Mouse (Mus musculus) midbrain, embryonic 13.5 days (tissue): ENCODE measurements at regions not wholly inside any gene's neighbourhood (a gene's known extent, or its start where the extent isn't known, plus 50 kb on each side); places are given as distances from the start of the nearest gene placed in this dataset.
"Not testable (repeated sequence)": the region's sequence is repeated elsewhere in the genome, so short reads cannot be mapped to it uniquely, and the experiment has no call there.

Experiments
- ATAC-seq: fragments of 200-750 bp; cut with Nextera tagmentation; 2 replicates; pipeline ENCODE4 v1.8.0; 2017; ENCODE audit warnings: mild to moderate bottlenecking, moderate TSS enrichment, moderate library complexity
- H3K27ac ChIP-seq: fragments of 300-500 bp; sonication (generic); 2 replicates; pipeline ENCODE4 v1.5.1; 2015; ENCODE audit warnings: inconsistent platforms, mild to moderate bottlenecking, moderate library complexity
- H3K27me3 ChIP-seq: fragments of 300-500 bp; sonication (generic); 2 replicates; pipeline ENCODE4 v1.6.1; 2015; ENCODE audit warnings: mild to moderate bottlenecking, inconsistent platforms
- H3K36me3 ChIP-seq: fragments of 300-500 bp; sonication (generic); 2 replicates; pipeline ENCODE4 v1.6.1; 2015; ENCODE audit warnings: mild to moderate bottlenecking, inconsistent platforms
- H3K4me1 ChIP-seq: fragments of 300-500 bp; sonication (generic); replicated peaks from 2 replicates; pipeline ENCODE4 v1.6.1; 2015; ENCODE audit warnings: inconsistent platforms
- H3K4me2 ChIP-seq: fragments of 300-500 bp; sonication (generic); replicated peaks from 2 replicates; pipeline ENCODE4 v1.6.1; 2015; ENCODE audit warnings: moderate library complexity, mild to moderate bottlenecking, inconsistent platforms
- H3K4me3 ChIP-seq: fragments of 300-500 bp; sonication (generic); replicated peaks from 2 replicates; pipeline ENCODE4 v1.5.1; 2015; ENCODE audit warnings: mild to moderate bottlenecking, inconsistent platforms
- H3K9ac ChIP-seq: fragments of 300-500 bp; sonication (generic); replicated peaks from 2 replicates; pipeline ENCODE4 v1.6.1; 2015; ENCODE audit warnings: mild to moderate bottlenecking, inconsistent platforms
- H3K9me3 ChIP-seq: fragments of 300-500 bp; sonication (generic); 2 replicates; pipeline ENCODE4 v1.6.1; 2016; ENCODE audit warnings: mild to moderate bottlenecking, inconsistent platforms
- WGBS: fragments of 180-500 bp; shearing (Covaris S2); methylation state at CpG from one replicate; pipeline ENCODE4 v1.1.7; 2015; 5-methylcytosine and 5-hydroxymethylcytosine counted together

DNA sequence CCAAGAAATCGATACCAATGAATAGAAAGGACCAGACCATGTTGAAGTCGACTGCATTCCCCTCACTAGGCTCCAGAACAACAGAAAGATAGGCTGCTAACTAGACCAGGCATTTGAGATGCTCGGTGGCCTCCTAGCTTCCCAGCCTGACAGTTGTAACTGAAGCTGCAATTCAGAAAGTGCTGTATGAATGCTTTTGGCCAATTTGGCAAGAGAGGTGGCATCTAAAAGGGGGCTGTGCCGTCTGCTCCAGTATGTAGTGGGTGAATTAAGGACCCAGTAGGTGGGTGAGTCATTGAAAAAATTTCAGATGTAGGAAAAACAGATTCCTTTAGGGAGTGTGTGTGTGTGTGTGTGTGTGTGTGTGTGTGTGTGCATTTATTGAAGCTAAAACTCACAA lies 195.0 kb downstream of the Cep170 start:
- H3K9ac ChIP-seq = no peak overlapping the region
- no peak overlapping the region for H3K4me3 ChIP-seq
- no peaks in the 10 kb centered on the region for H3K9me3 ChIP-seq
- H3K4me1 ChIP-seq = no peaks in the 10 kb centered on the region
- H3K27me3 ChIP-seq = no peaks in the 10 kb centered on the region
- no peak for ATAC-seq
- no peak overlapping the region for H3K4me2 ChIP-seq
- H3K27ac ChIP-seq = no peak overlapping the region
- H3K36me3 ChIP-seq = no peaks in the 10 kb centered on the region
- 90% methylated on average over 4 of the region's 4 CpGs for WGBS

DNA sequence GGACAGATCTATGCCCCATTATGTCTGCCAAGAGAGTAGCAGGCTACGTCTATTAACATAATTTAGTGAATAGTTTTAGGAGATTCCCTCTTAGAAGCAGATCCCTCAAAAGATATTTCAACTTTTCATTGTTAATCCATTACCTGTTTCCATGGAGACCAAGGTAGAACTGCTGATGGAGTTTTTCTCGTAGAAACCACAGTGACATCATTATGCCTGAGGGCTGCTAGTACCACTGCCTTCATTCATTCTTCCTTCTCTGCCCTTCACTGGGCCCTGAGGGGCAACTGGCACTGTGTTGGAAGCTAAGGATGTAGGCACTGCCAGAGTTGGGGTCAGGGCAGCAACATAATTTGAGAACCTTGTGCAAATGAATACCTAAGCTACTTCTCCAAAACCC lies 198.2 kb downstream of the Cep170 start:
- no peak overlapping the region for H3K9ac ChIP-seq
- 59% methylated on average over 2 of the region's 2 CpGs for WGBS
- no peak overlapping the region for H3K27ac ChIP-seq
- H3K4me1 ChIP-seq = no peaks in the 10 kb centered on the region
- H3K4me2 ChIP-seq = no peak overlapping the region
- no peak overlapping the region for H3K4me3 ChIP-seq
- no peak for ATAC-seq
- no peaks in the 10 kb centered on the region for H3K36me3 ChIP-seq
- no peaks in the 10 kb centered on the region for H3K9me3 ChIP-seq
- H3K27me3 ChIP-seq = no peaks in the 10 kb centered on the region

DNA sequence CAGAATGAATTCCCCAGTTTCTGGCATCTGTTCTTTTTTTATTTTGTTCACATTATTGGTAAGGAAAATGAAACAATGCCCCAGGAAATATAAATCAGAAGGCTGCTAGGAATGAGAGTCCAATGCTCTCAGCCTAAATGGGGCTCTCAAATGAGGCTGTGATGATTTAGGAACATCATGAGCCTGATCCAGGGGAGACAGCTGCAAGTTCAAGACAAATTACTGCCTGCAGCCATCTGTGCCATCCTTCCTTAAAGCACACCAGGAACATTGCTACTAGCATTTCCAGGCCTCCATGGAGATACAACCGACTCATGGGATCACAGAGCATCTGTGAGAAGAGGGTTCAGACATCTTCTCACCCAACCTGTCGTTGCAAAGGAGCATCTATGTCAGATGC lies 219.6 kb downstream of the Cep170 start:
- no peak overlapping the region for H3K27ac ChIP-seq
- WGBS = 79% methylated on average over 2 of the region's 2 CpGs
- H3K4me1 ChIP-seq = no peaks in the 10 kb centered on the region
- H3K27me3 ChIP-seq = no peaks in the 10 kb centered on the region
- ATAC-seq = no peak
- H3K36me3 ChIP-seq = no peaks in the 10 kb centered on the region
- H3K9ac ChIP-seq = no peak overlapping the region
- no peaks in the 10 kb centered on the region for H3K9me3 ChIP-seq
- H3K4me3 ChIP-seq = no peak overlapping the region
- no peak overlapping the region for H3K4me2 ChIP-seq

DNA sequence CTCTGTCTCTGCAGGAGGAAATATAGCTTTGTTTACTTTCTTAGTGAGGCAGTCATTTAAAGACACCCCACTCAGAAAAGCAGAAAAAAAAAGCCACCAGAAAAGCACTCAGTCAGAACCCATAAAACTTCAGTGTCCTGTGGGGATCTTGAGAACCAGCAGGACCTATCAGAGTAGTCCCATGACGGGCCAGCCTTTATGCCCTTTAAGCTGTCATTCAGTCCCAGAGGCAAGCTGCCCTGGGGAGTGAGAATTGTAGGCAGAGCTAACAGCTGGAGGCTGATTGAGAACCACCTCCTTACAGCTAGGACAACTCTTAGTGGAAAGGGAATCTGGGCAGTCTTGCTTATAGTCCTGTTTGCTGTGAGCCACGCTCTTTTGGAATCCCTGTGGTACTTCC lies 225.7 kb downstream of the Cep170 start:
- Histone ChIP-seq H3K9me3 (peaks cover 3% of the 10 kb centered on the region), H3K27me3 (no peaks in the 10 kb centered on the region), H3K4me1 (no peaks in the 10 kb centered on the region), H3K36me3 (no peaks in the 10 kb centered on the region), H3K4me2 (no peak overlapping the region), H3K27ac (no peak overlapping the region), H3K4me3 (no peak overlapping the region), H3K9ac (no peak overlapping the region)
- WGBS = 39% methylated on average over 2 of the region's 2 CpGs
- no peak for ATAC-seq

DNA sequence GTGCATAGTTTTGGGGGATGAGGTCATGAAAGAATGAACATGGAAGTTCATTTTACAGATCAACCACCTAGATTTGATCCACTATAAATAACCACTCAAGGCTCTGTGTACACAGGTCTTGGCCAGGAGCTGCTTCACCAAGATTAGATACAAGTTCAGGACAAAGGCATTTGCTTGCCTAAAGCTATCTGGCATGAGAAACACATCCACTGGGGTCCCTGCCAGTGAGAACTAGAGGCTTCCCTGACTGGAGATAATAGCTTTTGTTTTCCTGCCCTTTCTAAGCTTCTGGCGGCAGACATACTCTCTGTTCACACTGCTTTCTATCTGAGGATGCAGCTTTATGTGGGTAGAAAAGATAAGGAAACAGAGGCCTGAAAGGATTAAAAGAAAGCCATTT lies 240.2 kb downstream of the Cep170 start:
- Histone ChIP-seq H3K36me3 (no peaks in the 10 kb centered on the region), H3K9ac (no peak overlapping the region), H3K4me3 (no peak overlapping the region), H3K4me2 (no peak overlapping the region), H3K27ac (no peak overlapping the region), H3K4me1 (0 out of 2 replicates have a peak, but pooled peaks cover 3% of the 10 kb centered on the region), H3K27me3 (no peaks in the 10 kb centered on the region), H3K9me3 (no peaks in the 10 kb centered on the region)
- 6% methylated on average over 1 of the region's 1 CpGs for WGBS
- ATAC-seq = peak; percentile 67; the same call in 1 of the 2 replicates

DNA sequence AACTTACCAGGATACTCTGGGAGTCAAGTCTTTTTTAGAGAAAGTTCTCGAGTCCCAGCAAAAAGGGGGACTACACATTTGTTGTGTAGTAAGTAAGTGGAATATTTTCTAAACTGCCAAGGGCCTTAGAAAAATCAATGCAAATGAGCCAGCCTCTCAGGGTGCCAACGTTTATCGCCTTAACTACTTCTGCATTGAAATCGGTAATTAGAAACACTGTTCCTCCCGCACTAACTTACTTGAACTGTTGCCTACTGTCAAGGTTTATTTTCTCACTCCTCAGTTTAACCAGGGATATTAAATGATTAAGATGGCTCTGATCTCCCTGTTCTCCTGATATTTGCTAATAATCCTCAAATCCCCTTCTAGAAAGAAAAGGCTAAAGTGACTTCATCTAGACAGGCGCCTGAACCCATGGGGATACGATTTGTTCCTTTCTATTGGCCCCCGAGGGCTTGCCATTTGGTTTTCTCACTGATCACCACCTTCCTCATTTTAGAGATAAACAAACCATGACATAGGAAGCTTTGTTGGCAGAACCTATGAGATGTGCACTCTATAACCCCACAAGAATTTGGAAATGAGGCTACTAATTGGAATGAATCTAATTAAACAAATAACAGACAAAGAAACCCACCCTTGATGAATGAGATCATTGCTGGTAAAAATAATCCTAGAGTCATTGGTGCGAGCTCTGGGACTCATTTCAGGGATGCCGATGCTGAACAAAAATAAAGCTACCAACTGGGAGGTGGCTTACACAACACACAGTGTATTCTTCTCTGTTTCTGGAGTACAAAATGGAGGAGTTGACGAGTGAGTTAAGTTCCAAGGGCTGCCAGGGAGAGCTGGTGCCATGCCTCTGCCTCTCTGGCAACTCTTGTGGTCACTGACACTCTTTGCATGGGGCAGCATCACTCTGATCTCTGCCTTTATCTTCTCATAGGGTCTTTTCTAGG lies 255.1 kb downstream of the Cep170 start:
- 79% methylated on average over 11 of the region's 11 CpGs for WGBS
- H3K4me3 ChIP-seq = no peak overlapping the region
- no peak overlapping the region for H3K9ac ChIP-seq
- ATAC-seq = no peak
- H3K36me3 ChIP-seq = no peaks in the 10 kb centered on the region
- peaks cover 6% of the 10 kb centered on the region; the same call in 1 of the 2 replicates for H3K9me3 ChIP-seq
- no peaks in the 10 kb centered on the region for H3K4me1 ChIP-seq
- H3K27ac ChIP-seq = no peak overlapping the region
- no peaks in the 10 kb centered on the region for H3K27me3 ChIP-seq
- H3K4me2 ChIP-seq = no peak overlapping the region

DNA sequence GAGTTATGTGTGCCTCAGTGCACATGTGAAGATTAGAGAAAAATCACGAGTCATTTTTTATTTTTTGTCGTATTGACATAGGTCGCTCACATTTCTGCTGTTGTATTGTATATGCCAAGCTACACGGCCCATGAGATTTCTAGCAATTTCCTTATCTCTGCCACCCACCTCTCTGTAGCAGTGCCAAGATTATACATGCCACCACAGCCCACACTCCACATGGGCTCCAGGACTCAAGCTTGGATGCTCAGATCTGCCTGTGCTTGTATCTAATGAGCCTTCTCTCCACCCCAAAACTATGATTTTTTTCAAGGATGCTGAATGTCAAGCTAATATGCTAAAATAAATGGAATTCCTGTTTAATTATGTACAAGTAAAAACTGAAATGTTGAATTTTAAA lies 259.3 kb upstream of the Pld5 start:
- no peak overlapping the region for H3K4me2 ChIP-seq
- H3K4me1 ChIP-seq = no peaks in the 10 kb centered on the region
- no peaks in the 10 kb centered on the region for H3K27me3 ChIP-seq
- H3K9me3 ChIP-seq = no peaks in the 10 kb centered on the region
- no peak overlapping the region for H3K9ac ChIP-seq
- no peaks in the 10 kb centered on the region for H3K36me3 ChIP-seq
- no peak for ATAC-seq
- H3K27ac ChIP-seq = no peak overlapping the region
- whole genome bisulfite sequencing = 90% methylated on average over 4 of the region's 4 CpGs
- H3K4me3 ChIP-seq = no peak overlapping the region

DNA sequence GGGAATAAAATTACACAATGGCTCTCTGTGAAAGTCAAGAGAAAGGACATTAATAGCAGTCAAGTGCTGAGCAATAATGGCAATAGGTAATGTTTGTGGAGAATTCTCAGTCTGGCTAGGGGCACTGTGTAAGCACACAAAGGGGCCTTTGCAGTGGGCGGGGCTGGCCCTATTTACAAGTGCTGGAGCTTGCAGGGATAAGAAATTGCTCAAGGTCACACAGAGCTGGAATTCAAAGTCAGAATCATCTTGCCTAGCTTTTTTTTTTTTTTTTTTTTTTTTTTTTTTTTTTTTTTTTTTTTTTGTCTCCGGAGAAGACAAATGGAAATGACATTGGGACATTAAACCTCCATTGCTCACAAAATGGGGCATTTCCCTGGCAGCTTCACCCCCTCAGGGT lies 253.9 kb upstream of the Pld5 start:
- whole genome bisulfite sequencing = 80% methylated on average over 2 of the region's 2 CpGs
- H3K36me3 ChIP-seq = no peaks in the 10 kb centered on the region
- H3K9ac ChIP-seq = no peak overlapping the region
- no peak for ATAC-seq
- H3K9me3 ChIP-seq = no peaks in the 10 kb centered on the region
- H3K27ac ChIP-seq = no peak overlapping the region
- no peaks in the 10 kb centered on the region for H3K27me3 ChIP-seq
- H3K4me2 ChIP-seq = no peak overlapping the region
- no peaks in the 10 kb centered on the region for H3K4me1 ChIP-seq
- H3K4me3 ChIP-seq = no peak overlapping the region

DNA sequence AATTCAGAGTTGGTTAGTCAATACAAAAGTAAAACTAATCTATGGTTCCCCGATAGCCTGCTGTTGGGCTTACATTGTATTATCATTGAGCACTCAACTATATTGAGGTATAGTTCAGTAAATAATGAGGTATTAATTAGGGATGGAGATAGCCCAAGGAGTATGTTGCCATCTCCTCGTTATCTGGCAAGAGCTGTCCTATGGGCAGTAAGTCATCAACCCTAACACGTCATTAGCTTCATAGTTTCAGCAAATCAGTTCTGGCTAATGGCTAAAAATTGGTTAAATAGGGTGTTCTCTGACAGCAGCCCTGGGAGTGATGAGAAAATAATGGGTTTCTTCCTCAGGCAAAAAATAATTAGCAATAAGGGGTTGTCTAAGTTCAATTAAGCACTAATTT lies 236.4 kb upstream of the Pld5 start:
- H3K36me3 ChIP-seq = no peaks in the 10 kb centered on the region
- no peak overlapping the region for H3K4me2 ChIP-seq
- no peaks in the 10 kb centered on the region for H3K9me3 ChIP-seq
- no peak overlapping the region for H3K27ac ChIP-seq
- ATAC-seq = 0 out of 2 replicates have a peak, but pooled peaks have one; percentile 58
- H3K9ac ChIP-seq = no peak overlapping the region
- 66% methylated on average over 3 of the region's 3 CpGs for WGBS
- H3K4me1 ChIP-seq = no peaks in the 10 kb centered on the region
- H3K27me3 ChIP-seq = no peaks in the 10 kb centered on the region
- H3K4me3 ChIP-seq = no peak overlapping the region

DNA sequence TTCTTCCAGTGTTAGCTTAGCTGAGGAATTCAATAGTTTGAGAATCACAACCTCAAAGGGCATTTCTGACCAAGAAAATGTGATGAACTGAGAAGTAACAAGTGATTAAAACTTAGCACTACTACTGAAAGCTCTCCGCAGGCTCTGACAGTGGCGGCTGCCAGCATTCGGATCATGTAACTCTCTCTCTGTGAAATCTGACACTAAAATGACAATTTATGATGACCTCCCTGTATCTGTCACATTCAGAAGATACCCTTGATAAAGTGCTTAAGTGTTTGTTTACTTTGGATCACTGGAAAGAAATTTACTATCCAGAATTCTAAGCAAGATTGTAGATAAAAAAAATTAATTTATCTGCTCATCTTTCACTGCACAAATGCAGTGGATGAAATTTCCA lies 230.3 kb upstream of the Pld5 start:
- no peak for ATAC-seq
- no peak overlapping the region for H3K4me3 ChIP-seq
- 87% methylated on average over 3 of the region's 3 CpGs for WGBS

DNA sequence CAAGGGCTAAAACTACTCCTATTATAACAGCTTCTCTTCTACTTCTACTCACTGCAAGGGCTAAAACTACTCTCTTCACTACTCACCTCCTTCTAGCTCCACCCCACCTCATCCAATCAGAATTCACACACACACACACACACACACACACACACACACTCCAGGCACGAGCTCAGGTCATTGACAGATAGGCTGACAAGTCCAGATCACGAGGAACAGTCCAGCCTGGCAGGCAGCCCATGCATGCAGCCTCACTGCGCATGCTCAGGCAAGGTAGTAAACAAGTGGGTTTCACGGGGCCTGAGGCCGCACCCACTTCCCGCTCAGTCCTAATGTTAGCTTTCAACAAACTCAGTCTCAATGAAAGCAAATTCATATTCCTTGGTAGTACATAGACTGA lies 229.6 kb upstream of the Pld5 start:
- not testable (repeated sequence) for ATAC-seq, H3K36me3 ChIP-seq, H3K9me3 ChIP-seq, H3K4me3 ChIP-seq, H3K27ac ChIP-seq, H3K4me2 ChIP-seq, H3K27me3 ChIP-seq, H3K9ac ChIP-seq, H3K4me1 ChIP-seq
- 82% methylated on average over 6 of the region's 6 CpGs for WGBS

More for the DNA sequence above, 230.3 kb upstream of the Pld5 start:
- Histone ChIP-seq H3K27me3 (no peaks in the 10 kb centered on the region), H3K36me3 (no peaks in the 10 kb centered on the region), H3K4me1 (no peaks in the 10 kb centered on the region), H3K4me2 (no peak overlapping the region), H3K9ac (no peak overlapping the region), H3K9me3 (no peaks in the 10 kb centered on the region), H3K27ac (no peak overlapping the region)

DNA sequence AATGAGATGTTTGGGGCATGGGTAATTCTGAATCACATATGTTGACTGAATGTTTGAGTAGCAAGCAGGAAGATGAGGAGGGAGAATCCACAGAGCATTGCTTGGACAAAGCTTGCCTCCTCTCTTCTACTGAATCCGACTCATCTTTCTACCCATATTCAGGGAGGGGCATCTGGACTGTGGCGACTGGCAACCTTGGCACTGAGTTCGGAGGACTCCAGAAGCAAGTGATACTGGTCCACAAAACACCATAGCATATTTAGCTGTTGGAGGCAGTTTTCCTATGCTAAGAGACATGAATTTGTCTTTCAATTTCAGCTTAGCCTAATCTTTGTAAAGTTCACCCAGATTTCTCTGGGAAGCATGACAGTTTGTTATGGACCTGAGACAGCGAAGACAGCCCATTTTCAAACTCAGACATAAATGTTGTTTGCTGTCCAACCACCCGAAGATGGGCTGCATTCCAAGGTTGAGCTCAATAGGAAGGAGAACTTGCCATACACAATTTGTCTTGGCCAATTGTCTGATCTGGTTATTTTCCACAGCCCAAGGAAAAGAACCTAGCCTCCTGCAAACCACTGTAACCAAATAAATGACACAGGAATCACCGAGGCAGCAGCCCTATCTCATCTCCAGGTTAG lies 224.0 kb upstream of the Pld5 start:
- WGBS = 91% methylated on average over 6 of the region's 6 CpGs
- Histone ChIP-seq H3K9ac (no peak overlapping the region), H3K4me3 (no peak overlapping the region), H3K27ac (no peak overlapping the region), H3K9me3 (no peaks in the 10 kb centered on the region), H3K4me2 (no peak overlapping the region), H3K36me3 (no peaks in the 10 kb centered on the region), H3K4me1 (no peaks in the 10 kb centered on the region), H3K27me3 (no peaks in the 10 kb centered on the region)
- no peak for ATAC-seq
